Mouse (Mus musculus): Measurements from ENCODE around the gene Peli1. TPM values are rescaled to one million over a fixed set of nuclear protein-coding genes. Genes with fewer than 3 reads are reported as not detected.

Gene Peli1
- polyA plus RNA-seq, 1 experiment = 3.5 TPM

GRCm38 (mm10) chr11:21061075-21061403 lies 30.1 kb upstream of the Peli1 start:
- no peaks in the 10 kb centered on the region for H3K36me3 ChIP-seq (ENCODE audit: control insufficient read depth, insufficient read depth)
- no peak for TF ChIP-seq MYOG (IDR thresholded peaks at IDR 0.05; ENCODE audit: control insufficient read depth, extremely low read depth, insufficient read length)
- TF ChIP-seq MYOD1 (IDR thresholded peaks at IDR 0.05; ENCODE audit: control insufficient read depth, insufficient read length, low read depth) = no peak
- TF ChIP-seq USF1 (IDR thresholded peaks at IDR 0.05; ENCODE audit: low read depth) = no peak
- TF ChIP-seq MAX (IDR thresholded peaks at IDR 0.05) = no peak
- no peak for TF ChIP-seq FOSL1 (IDR thresholded peaks at IDR 0.05; ENCODE audit: insufficient read depth, low read length, poor library complexity, severe bottlenecking)
- TF ChIP-seq CEBPB (IDR thresholded peaks at IDR 0.05; ENCODE audit: low read depth) = no peak
- no peak for TF ChIP-seq CTCF (IDR thresholded peaks at IDR 0.05; ENCODE audit: control insufficient read depth, insufficient read depth, insufficient read length)
- H3K27me3 ChIP-seq (ENCODE audit: control insufficient read depth, insufficient read depth, insufficient read length) = peaks cover 8% of the 10 kb centered on the region
- H3K79me3 ChIP-seq (ENCODE audit: low read depth) = no peaks in the 10 kb centered on the region
- H3ac ChIP-seq (ENCODE audit: control insufficient read depth, insufficient read length, low read depth) = no peak overlapping the region
- no peak overlapping the region for H3K4me3 ChIP-seq (ENCODE audit: insufficient read depth, poor library complexity, severe bottlenecking)
- no peaks in the 10 kb centered on the region for H3K79me2 ChIP-seq (ENCODE audit: control insufficient read depth, insufficient read depth)

DNA sequence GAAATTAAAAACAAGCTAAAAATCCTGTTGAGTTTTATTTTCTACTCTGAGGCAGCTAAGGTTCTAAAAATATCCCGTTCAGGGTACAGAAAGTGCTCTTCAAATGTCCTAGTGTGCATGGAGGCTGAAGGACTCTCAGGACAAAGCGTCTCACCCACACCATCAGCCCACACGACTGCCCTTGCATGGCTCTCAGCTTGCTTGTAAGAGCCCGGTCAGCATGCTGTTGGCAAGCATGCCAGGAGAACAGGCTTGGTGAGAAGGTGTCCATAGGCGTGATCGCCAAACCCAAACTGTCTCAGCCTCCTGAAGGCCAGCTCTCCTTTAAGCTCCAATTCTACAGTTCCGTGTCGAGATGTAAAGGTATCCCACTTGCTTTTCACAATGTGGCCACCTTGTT lies 29.7 kb upstream of the Peli1 start:
- Histone ChIP-seq H3K79me3 (ENCODE audit: low read depth) (no peaks in the 10 kb centered on the region), H3K4me3 (ENCODE audit: insufficient read depth, poor library complexity, severe bottlenecking) (no peak overlapping the region), H3K36me3 (ENCODE audit: control insufficient read depth, insufficient read depth) (no peaks in the 10 kb centered on the region), H3K27me3 (ENCODE audit: control insufficient read depth, insufficient read depth, insufficient read length) (peaks cover 8% of the 10 kb centered on the region), H3ac (ENCODE audit: control insufficient read depth, insufficient read length, low read depth) (no peak overlapping the region), H3K79me2 (ENCODE audit: control insufficient read depth, insufficient read depth) (no peaks in the 10 kb centered on the region)
- no peak for TF ChIP-seq CTCF (IDR thresholded peaks at IDR 0.05; ENCODE audit: control insufficient read depth, insufficient read depth, insufficient read length)
- TF ChIP-seq MYOG (IDR thresholded peaks at IDR 0.05; ENCODE audit: control insufficient read depth, extremely low read depth, insufficient read length) = no peak
- TF ChIP-seq USF1 (IDR thresholded peaks at IDR 0.05; ENCODE audit: low read depth) = no peak
- TF ChIP-seq MAX (IDR thresholded peaks at IDR 0.05) = no peak
- no peak for TF ChIP-seq FOSL1 (IDR thresholded peaks at IDR 0.05; ENCODE audit: insufficient read depth, low read length, poor library complexity, severe bottlenecking)
- TF ChIP-seq MYOD1 (IDR thresholded peaks at IDR 0.05; ENCODE audit: control insufficient read depth, insufficient read length, low read depth) = no peak
- TF ChIP-seq CEBPB (IDR thresholded peaks at IDR 0.05; ENCODE audit: low read depth) = no peak

- Histone ChIP-seq H3K27me3 (ENCODE audit: control insufficient read depth, insufficient read depth, insufficient read length) (peaks cover 8% of the 10 kb centered on the region), H3K4me3 (ENCODE audit: insufficient read depth, poor library complexity, severe bottlenecking) (no peak overlapping the region), H3K79me2 (ENCODE audit: control insufficient read depth, insufficient read depth) (no peaks in the 10 kb centered on the region), H3ac (ENCODE audit: control insufficient read depth, insufficient read length, low read depth) (no peak overlapping the region), H3K79me3 (ENCODE audit: low read depth) (no peaks in the 10 kb centered on the region), H3K36me3 (ENCODE audit: control insufficient read depth, insufficient read depth) (no peaks in the 10 kb centered on the region)
- TF ChIP-seq FOSL1 (IDR thresholded peaks at IDR 0.05; ENCODE audit: insufficient read depth, low read length, poor library complexity, severe bottlenecking) = no peak
- no peak for TF ChIP-seq CEBPB (IDR thresholded peaks at IDR 0.05; ENCODE audit: low read depth)
- TF ChIP-seq USF1 (IDR thresholded peaks at IDR 0.05; ENCODE audit: low read depth) = no peak
- TF ChIP-seq MAX (IDR thresholded peaks at IDR 0.05) = no peak
- TF ChIP-seq MYOG (IDR thresholded peaks at IDR 0.05; ENCODE audit: control insufficient read depth, extremely low read depth, insufficient read length) = no peak
- TF ChIP-seq MYOD1 (IDR thresholded peaks at IDR 0.05; ENCODE audit: control insufficient read depth, insufficient read length, low read depth) = no peak
- no peak for TF ChIP-seq CTCF (IDR thresholded peaks at IDR 0.05; ENCODE audit: control insufficient read depth, insufficient read depth, insufficient read length)
These were observed 29.0 kb upstream of the Peli1 start for GRCm38 (mm10) chr11:21062071-21062470.

DNA sequence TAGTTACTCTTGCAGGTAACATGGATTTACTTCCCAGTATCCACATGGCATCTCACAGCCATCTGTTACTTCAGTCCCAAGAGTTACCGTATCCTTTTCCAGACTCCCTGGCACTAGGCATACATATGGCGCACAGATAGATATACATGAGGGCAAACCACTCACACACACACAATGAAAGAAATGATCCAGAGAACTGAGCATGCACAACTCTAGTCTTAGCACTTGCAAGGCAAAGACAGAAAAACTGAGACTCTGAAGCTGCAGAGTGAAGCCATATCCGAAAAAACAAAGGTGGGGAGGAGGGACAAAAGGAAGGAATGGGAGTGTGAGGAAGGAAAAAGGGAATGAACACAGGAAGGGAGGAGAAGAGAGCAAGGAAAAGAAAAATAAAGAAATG lies 27.8 kb upstream of the Peli1 start:
- no peak overlapping the region for H3ac ChIP-seq (ENCODE audit: control insufficient read depth, insufficient read length, low read depth)
- H3K36me3 ChIP-seq (ENCODE audit: control insufficient read depth, insufficient read depth) = no peaks in the 10 kb centered on the region
- H3K79me2 ChIP-seq (ENCODE audit: control insufficient read depth, insufficient read depth) = no peaks in the 10 kb centered on the region
- H3K79me3 ChIP-seq (ENCODE audit: low read depth) = no peaks in the 10 kb centered on the region
- no peak overlapping the region for H3K4me3 ChIP-seq (ENCODE audit: insufficient read depth, poor library complexity, severe bottlenecking)
- H3K27me3 ChIP-seq (ENCODE audit: control insufficient read depth, insufficient read depth, insufficient read length) = peaks cover 8% of the 10 kb centered on the region
- TF ChIP-seq MYOD1 (IDR thresholded peaks at IDR 0.05; ENCODE audit: control insufficient read depth, insufficient read length, low read depth) = no peak
- TF ChIP-seq FOSL1 (IDR thresholded peaks at IDR 0.05; ENCODE audit: insufficient read depth, low read length, poor library complexity, severe bottlenecking) = no peak
- no peak for TF ChIP-seq MYOG (IDR thresholded peaks at IDR 0.05; ENCODE audit: control insufficient read depth, extremely low read depth, insufficient read length)
- TF ChIP-seq MAX (IDR thresholded peaks at IDR 0.05) = no peak
- TF ChIP-seq CEBPB (IDR thresholded peaks at IDR 0.05; ENCODE audit: low read depth) = no peak
- no peak for TF ChIP-seq USF1 (IDR thresholded peaks at IDR 0.05; ENCODE audit: low read depth)
- no peak for TF ChIP-seq CTCF (IDR thresholded peaks at IDR 0.05; ENCODE audit: control insufficient read depth, insufficient read depth, insufficient read length)

- H3K79me3 ChIP-seq (ENCODE audit: low read depth) = no peaks in the 10 kb centered on the region
- H3K27me3 ChIP-seq (ENCODE audit: control insufficient read depth, insufficient read depth, insufficient read length) = no peaks in the 10 kb centered on the region
- H3K36me3 ChIP-seq (ENCODE audit: control insufficient read depth, insufficient read depth) = no peaks in the 10 kb centered on the region
- no peak overlapping the region for H3K4me3 ChIP-seq (ENCODE audit: insufficient read depth, poor library complexity, severe bottlenecking)
- TF ChIP-seq USF1 (IDR thresholded peaks at IDR 0.05; ENCODE audit: low read depth) (no peak), CTCF (IDR thresholded peaks at IDR 0.05; ENCODE audit: control insufficient read depth, insufficient read depth, insufficient read length) (no peak), MYOD1 (IDR thresholded peaks at IDR 0.05; ENCODE audit: control insufficient read depth, insufficient read length, low read depth) (no peak), MYOG (IDR thresholded peaks at IDR 0.05; ENCODE audit: control insufficient read depth, extremely low read depth, insufficient read length) (no peak), FOSL1 (IDR thresholded peaks at IDR 0.05; ENCODE audit: insufficient read depth, low read length, poor library complexity, severe bottlenecking) (no peak), CEBPB (IDR thresholded peaks at IDR 0.05; ENCODE audit: low read depth) (no peak), MAX (IDR thresholded peaks at IDR 0.05) (no peak)
- H3ac ChIP-seq (ENCODE audit: control insufficient read depth, insufficient read length, low read depth) = no peak overlapping the region
- H3K79me2 ChIP-seq (ENCODE audit: control insufficient read depth, insufficient read depth) = no peaks in the 10 kb centered on the region
These were observed 11.7 kb upstream of the Peli1 start for GRCm38 (mm10) chr11:21079400-21079799.

GRCm38 (mm10) chr11:21079851-21080362 lies 11.2 kb upstream of the Peli1 start:
- Histone ChIP-seq H3K4me3 (ENCODE audit: insufficient read depth, poor library complexity, severe bottlenecking) (no peak overlapping the region), H3K27me3 (ENCODE audit: control insufficient read depth, insufficient read depth, insufficient read length) (no peaks in the 10 kb centered on the region), H3K36me3 (ENCODE audit: control insufficient read depth, insufficient read depth) (no peaks in the 10 kb centered on the region), H3K79me3 (ENCODE audit: low read depth) (no peaks in the 10 kb centered on the region), H3ac (ENCODE audit: control insufficient read depth, insufficient read length, low read depth) (no peak overlapping the region), H3K79me2 (ENCODE audit: control insufficient read depth, insufficient read depth) (no peaks in the 10 kb centered on the region)
- TF ChIP-seq CTCF (IDR thresholded peaks at IDR 0.05; ENCODE audit: control insufficient read depth, insufficient read depth, insufficient read length) = no peak

All from C2C12 (cell line).